ENCODE assay signal across 23 mouse cellular contexts in genomic region chr13:60340068-60340467, GRCm38 (mm10).
"Had no signal": no experiment of that assay in that cellular context is flagged by ENCODE, and none has a peak within 500 bp of the region (broad histone marks: within the 10 kb centered on the region; RNA-seq: fewer than 3 reads in every experiment).

No protein-coding gene starts in this region.

- H3K27ac ChIP-seq: layer of hippocampus, adult 2 months; left cerebral cortex, adult 2 months; liver, embryonic 13.5 days; macrophage; midbrain, embryonic 12.5 days; midbrain, embryonic 15.5 days; neural tube, embryonic 12.5 days; neural tube, embryonic 15.5 days; stomach, embryonic 15.5 days had no signal

- DNase-seq: kidney, adult 18-20 months; kidney, adult 9 months; kidney, postnatal 14 days; kidney, postnatal 4 days; layer of hippocampus, adult 9-11 months; left cerebral cortex, postnatal 4 days; liver, embryonic 13.5 days; lung, adult 2 months; lung, postnatal 14 days; right cerebral cortex, postnatal 14 days; spleen, adult 18-20 months; thymus, adult 18-20 months; thymus, postnatal 36 days had no signal

- H3K4me3 ChIP-seq: layer of hippocampus, adult 2 months; left cerebral cortex, adult 2 months; limb, embryonic 13.5 days; liver, embryonic 13.5 days; midbrain, embryonic 12.5 days; midbrain, embryonic 15.5 days; neural tube, embryonic 12.5 days; neural tube, embryonic 15.5 days; stomach, embryonic 15.5 days had no signal

- H3K36me3 ChIP-seq: limb, embryonic 13.5 days; liver, embryonic 13.5 days; midbrain, embryonic 12.5 days; midbrain, embryonic 15.5 days; neural tube, embryonic 12.5 days; neural tube, embryonic 15.5 days; stomach, embryonic 15.5 days had no signal

- ATAC-seq: intestine, embryonic 16.5 days; midbrain, embryonic 15.5 days had no signal

- H3K4me2 ChIP-seq: limb, embryonic 13.5 days; liver, embryonic 13.5 days; midbrain, embryonic 12.5 days; midbrain, embryonic 15.5 days; neural tube, embryonic 12.5 days; neural tube, embryonic 15.5 days; stomach, embryonic 15.5 days had no signal

- H3K27me3 ChIP-seq: limb, embryonic 13.5 days; liver, embryonic 13.5 days; midbrain, embryonic 12.5 days; midbrain, embryonic 15.5 days; neural tube, embryonic 12.5 days; neural tube, embryonic 15.5 days; stomach, embryonic 15.5 days had no signal

- H3K9me3 ChIP-seq: liver, embryonic 13.5 days; midbrain, embryonic 12.5 days; midbrain, embryonic 15.5 days; neural tube, embryonic 12.5 days; neural tube, embryonic 15.5 days; stomach, embryonic 15.5 days had no signal

- H3K9ac ChIP-seq: limb, embryonic 13.5 days; liver, embryonic 13.5 days; midbrain, embryonic 12.5 days; midbrain, embryonic 15.5 days; neural tube, embryonic 12.5 days; neural tube, embryonic 15.5 days; stomach, embryonic 15.5 days had no signal

- H3K4me1 ChIP-seq: liver, embryonic 13.5 days; midbrain, embryonic 15.5 days had no signal
